Mouse (Mus musculus): ENCODE results near the gene Prpsap2.
A peak's percentile ranks its signal among the peaks of the same experiment; 100 is the strongest.
"Not testable (repeated sequence)": the region's sequence is repeated elsewhere in the genome, so short reads cannot be mapped to it uniquely, and the experiment has no call there.

Gene Prpsap2

GRCm38 (mm10) chr11:61761584-61762407, at the start of gene Prpsap2:
Gene Prpsap2 (minus strand): TSS chr11:61762088.
- DNase-seq: peak; percentile 99 to 100

- no peak for DNase-seq
Observed at GRCm38 (mm10) chr11:61809793-61810192, 47.9 kb upstream of the Prpsap2 start.

DNA sequence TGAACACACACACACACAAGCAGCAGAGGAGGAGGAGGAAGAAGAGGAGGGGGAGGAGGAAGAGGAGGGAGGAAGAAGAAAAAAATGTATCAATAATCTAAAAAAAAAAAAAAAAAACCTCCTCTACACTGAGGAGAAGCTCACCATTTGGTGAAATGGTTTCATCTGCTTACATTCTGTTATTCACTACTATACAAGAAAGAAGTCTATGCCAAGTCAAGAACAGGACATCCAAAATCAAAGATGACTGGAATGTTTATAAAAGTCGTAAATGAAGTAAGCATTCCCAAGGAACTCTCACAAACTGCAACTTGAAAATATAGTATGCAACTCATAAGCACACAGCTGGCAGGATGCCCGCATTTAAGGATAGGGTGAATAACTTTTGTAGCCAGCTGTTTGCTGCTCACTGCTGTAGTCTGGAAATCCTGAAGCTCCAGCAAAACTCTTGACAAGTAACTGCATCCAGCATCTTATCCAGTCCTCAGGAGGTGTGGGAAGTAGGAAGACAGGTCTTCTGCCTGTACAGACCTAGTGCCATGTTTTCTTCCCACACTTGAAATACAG, 46.7 kb upstream of the Prpsap2 start:
- DNase-seq: no peak

DNA sequence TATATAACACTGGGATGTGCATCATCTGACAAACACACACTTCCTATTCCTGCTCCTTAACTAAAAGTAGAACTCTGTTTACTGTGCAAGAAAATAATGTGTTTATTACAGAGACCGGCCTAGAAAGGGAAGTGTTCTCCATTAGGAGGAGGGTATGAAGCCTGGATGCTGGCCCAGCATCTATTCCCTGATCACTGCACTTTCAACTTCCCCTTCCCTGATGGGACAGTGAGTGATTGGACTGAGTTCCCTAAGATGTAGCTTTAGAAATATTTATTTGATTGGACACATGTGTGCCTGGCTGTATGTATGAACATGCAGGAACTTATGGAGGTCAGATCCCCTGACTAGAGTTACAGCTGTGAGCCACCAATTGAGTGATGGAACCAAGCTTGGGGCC, 31.6 kb upstream of the Prpsap2 start:
- DNase-seq: no peak

GRCm38 (mm10) chr11:61788550-61788949, 26.7 kb upstream of the Prpsap2 start:
- DNase-seq: no peak

GRCm38 (mm10) chr11:61782526-61782925, 20.6 kb upstream of the Prpsap2 start:
- DNase-seq: not testable (repeated sequence)

DNA sequence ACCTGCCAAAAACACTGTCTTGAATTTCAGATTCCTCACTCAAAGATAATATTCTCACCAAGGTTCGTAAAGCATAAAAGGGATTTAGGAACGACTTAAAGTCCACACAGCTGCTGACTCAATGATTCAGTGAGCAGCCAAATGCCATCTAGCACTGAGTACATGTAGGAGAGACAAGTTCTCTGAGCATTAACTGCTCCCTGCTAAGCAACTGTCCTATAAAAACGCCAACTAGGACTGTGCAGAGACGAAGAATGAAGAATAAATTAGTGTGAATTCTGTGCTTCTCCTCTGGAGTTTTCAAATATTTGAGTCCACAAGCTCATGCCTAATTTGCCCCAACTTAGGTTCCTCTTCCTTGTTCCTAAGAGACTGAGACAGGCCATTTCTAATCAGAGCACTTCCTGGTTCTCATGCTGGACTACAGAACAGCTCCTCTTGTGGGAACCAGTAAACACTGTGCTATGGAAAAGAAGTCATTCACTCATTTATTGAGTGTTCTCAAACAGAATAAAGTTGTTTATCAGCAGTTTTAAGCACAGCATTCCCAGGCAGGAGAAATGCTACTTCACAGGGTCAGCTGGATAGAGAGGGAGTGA, 12.8 kb upstream of the Prpsap2 start:
- DNase-seq: no peak

GRCm38 (mm10) chr11:61760518-61760917, 1.4 kb downstream of the Prpsap2 start:
- DNase-seq: no peak

DNA sequence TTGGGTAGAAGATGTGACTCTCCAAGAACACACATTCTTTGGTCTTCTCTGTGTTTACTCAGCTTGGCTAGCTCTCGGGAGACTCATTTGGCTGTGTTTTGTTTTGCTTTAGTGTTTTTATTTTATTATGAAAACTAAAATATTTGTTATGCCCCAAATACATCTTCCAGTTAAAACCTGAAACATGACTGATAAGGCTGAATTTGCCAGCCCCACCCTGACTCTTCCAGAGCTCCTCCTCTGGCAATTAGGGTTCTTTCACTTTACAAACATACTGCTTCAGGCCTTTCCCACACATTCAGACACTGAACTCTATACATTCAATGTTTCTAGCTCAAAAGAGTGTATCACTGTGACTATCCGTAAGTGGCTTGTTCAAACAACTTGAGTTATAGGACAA, 4.7 kb downstream of the Prpsap2 start:
- DNase-seq: no peak

- peak; percentile 24 to 37 for DNase-seq
Observed at GRCm38 (mm10) chr11:61751612-61752011, 10.3 kb downstream of the Prpsap2 start.

DNA sequence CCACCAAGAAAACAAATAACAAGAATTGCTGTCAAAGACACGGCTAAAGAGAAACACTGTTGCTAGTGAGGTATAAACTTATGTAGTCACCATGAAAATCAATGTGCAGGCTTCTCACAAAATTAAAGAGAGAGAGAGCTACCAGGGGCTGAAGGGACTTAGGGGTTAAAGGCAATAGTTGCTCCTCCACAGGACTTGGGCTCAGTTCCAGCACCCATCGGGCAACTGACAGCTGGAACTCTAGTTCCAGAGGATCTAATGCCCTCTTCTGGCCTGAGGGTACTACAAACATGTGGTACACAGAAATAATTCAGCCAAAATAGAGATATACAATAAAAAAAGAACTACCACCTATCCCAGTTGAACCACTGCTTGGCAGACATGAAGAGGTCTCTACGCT, 14.7 kb downstream of the Prpsap2 start:
- DNase-seq: peak; percentile 17 to 54

GRCm38 (mm10) chr11:61745781-61746180, 16.1 kb downstream of the Prpsap2 start:
- peak in 1 of 2 experiments; percentile 32 for DNase-seq

DNA sequence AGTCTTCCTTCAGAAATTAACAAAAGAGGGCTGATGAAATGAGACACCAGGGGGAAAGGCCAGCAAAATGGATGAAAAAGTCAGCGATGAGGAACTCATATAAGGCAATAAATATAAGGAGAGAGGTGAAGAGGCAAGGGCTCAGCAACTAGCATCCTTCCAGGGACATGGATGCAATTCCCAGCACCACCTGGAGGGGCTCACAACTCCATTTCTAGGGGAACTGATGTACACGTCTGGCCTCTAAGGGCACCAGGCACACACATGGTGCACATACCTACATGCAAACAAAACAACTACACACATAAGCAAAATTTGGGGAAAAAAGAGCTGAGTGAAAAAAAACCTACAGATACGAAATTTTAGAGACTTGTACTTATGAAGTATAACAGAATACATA, 17.4 kb downstream of the Prpsap2 start:
- no peak for DNase-seq

- DNase-seq: no peak
Observed at GRCm38 (mm10) chr11:61743768-61744167, 18.1 kb downstream of the Prpsap2 start.

GRCm38 (mm10) chr11:61740500-61740899, 21.4 kb downstream of the Prpsap2 start:
- no peak for DNase-seq

DNA sequence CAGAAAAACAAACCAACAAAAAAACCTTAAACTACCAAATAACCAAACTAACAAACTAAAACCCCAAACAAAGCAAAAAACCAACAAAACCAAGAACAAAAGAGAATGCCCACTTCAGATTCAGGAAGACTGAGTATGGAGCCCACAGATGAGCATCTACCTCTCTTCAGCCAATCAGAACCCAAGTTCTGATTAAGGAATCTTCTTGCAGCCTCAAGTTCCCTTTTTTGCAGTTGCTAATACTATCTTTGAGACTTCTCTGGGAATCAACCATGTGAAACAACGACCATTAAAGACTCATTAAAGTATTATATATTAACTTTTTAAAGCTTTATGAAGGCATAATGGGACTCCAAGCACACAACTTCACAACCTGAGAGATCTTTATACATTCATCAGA, 24.6 kb downstream of the Prpsap2 start:
- DNase-seq: no peak

DNA sequence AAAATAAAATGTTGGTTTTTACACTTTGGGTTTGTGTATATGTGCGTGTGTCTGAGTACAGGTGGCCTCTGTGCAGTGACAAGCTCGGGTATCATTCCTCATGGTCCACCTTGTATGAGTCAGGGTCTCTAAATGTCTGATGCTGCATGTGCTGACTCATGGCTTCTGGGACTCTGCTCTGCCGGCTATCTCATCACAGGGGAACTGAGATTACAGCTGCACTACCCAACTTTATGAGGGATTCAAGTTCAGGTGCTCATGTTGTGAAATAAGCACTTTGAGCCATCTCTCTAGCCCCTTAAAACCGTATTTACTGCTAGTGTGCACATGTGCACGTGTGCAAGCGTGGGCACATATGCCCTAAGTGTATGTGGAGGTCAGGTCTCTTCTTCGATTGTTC, 29.2 kb downstream of the Prpsap2 start:
- DNase-seq: no peak

- peak; percentile 63 to 76 for DNase-seq
Observed at GRCm38 (mm10) chr11:61728037-61728436, 33.9 kb downstream of the Prpsap2 start.

GRCm38 (mm10) chr11:61722077-61722476, 39.8 kb downstream of the Prpsap2 start:
- peak; percentile 77 to 84 for DNase-seq

GRCm38 (mm10) chr11:61720636-61721035, 41.3 kb downstream of the Prpsap2 start, which contains the start of gene Slc5a10:
Gene Slc5a10 (minus strand): TSS chr11:61720826.
- peak; percentile 69 to 81 for DNase-seq

- peak; percentile 62 to 69 for DNase-seq
Observed at GRCm38 (mm10) chr11:61719826-61720225, 42.1 kb downstream of the Prpsap2 start.

DNA sequence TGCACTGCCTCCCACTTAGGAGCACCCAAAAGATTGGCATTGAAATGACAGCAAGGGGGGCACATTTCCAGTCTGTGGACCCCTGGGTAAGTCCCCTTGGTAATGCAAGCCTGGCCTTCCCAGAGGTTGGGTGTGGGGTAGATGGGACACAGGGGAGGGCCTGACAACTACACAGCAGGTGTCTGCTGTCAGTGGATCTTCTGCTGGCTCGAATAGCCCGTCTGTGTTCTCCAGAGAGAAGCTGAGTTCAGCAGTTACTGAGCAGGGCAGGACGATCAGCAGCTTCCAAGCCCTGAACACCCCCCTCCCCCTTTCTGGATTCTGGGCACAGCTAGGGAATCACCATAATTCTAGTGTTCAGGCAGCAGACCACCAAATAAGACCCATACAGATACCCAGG, 42.5 kb downstream of the Prpsap2 start:
- peak in 1 of 2 experiments; percentile 47 for DNase-seq

- no peak for DNase-seq
Observed at GRCm38 (mm10) chr11:61717990-61718389, 43.9 kb downstream of the Prpsap2 start.

GRCm38 (mm10) chr11:61715130-61715529, 46.8 kb downstream of the Prpsap2 start:
- no peak for DNase-seq

Measured in kidney, postnatal 36 days (tissue).